Mouse (Mus musculus) C2C12 (cell line): ENCODE measurements at regions not wholly inside any gene's neighbourhood (a gene's known extent, or its start where the extent isn't known, plus 50 kb on each side); places are given as distances from the start of the nearest gene placed in this dataset.

ENCODE experiments used
- H3K27me3 ChIP-seq: one replicate; pipeline ENCODE4 v1.6.1; 2011; ENCODE audit not compliant: control insufficient read depth, insufficient read depth, insufficient read length
- H3K36me3 ChIP-seq: one replicate; pipeline ENCODE4 v1.6.1; 2011; ENCODE audit not compliant: control insufficient read depth, insufficient read depth
- H3K4me3 ChIP-seq: one replicate; pipeline ENCODE4 v1.5.1; 2011; ENCODE audit warnings: mild to moderate bottlenecking, control low read depth; ENCODE audit not compliant: poor library complexity, insufficient read depth, severe bottlenecking
- H3K79me2 ChIP-seq: one replicate; pipeline ENCODE4 v1.6.1; 2011; ENCODE audit not compliant: control insufficient read depth, insufficient read depth
- H3K79me3 ChIP-seq: one replicate; pipeline ENCODE4 v1.6.1; 2011; ENCODE audit warnings: low read depth, control low read depth
- H3ac ChIP-seq: one replicate; pipeline ENCODE3; 2011; ENCODE audit warnings: low read depth; ENCODE audit not compliant: control insufficient read depth, insufficient read length
- CEBPB ChIP-seq: IDR thresholded peaks from one replicate; pipeline ENCODE4 v1.6.1; 2011; ENCODE audit warnings: low read depth, mild to moderate bottlenecking, control low read depth, moderate library complexity
- CTCF ChIP-seq: IDR thresholded peaks from one replicate; pipeline ENCODE4 v1.5.1; 2011; ENCODE audit not compliant: control insufficient read depth, insufficient read depth, insufficient read length
- FOSL1 ChIP-seq: IDR thresholded peaks from one replicate; pipeline ENCODE4 v1.8.0; 2011; ENCODE audit warnings: mild to moderate bottlenecking, low read length; ENCODE audit not compliant: poor library complexity, insufficient read depth, severe bottlenecking
- MAX ChIP-seq: IDR thresholded peaks from one replicate; pipeline ENCODE4 v1.6.1; 2011; ENCODE audit warnings: mild to moderate bottlenecking, control low read depth
- MYOD1 ChIP-seq: IDR thresholded peaks from one replicate; pipeline ENCODE4 v1.6.1; 2011; ENCODE audit warnings: low read depth; ENCODE audit not compliant: control insufficient read depth, insufficient read length
- MYOG ChIP-seq: IDR thresholded peaks from one replicate; pipeline ENCODE4 v1.6.1; 2011; ENCODE audit not compliant: control insufficient read depth, insufficient read length; ENCODE audit errors: extremely low read depth
- USF1 ChIP-seq: IDR thresholded peaks from one replicate; pipeline ENCODE4 v1.6.1; 2011; ENCODE audit warnings: low read depth, mild to moderate bottlenecking, control low read depth, moderate library complexity

DNA sequence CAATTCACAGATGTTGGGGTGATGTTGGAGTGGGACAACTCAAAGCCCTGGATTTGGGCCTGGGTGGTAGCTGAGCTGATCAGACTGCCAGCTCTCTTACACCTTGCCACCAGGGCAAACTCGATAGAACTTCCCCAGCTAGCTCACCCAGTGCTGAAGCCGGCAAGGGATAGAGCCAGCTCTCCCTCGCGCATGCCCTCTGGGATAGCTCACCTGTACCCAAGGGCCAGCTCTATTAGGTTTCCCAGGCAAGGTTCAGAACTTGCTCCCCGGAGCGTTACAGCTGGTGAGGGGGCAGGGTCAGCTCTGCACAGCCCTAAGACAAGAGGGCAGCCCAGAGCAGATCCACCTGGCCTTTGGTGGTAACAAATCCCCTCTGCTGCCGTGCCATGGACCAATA is 54.1 kb upstream of the 1700012A03Rik start:
- TF ChIP-seq CEBPB (no peak), MYOD1 (no peak), MAX (no peak), MYOG (no peak), FOSL1 (no peak), USF1 (no peak), CTCF (no peak)

DNA sequence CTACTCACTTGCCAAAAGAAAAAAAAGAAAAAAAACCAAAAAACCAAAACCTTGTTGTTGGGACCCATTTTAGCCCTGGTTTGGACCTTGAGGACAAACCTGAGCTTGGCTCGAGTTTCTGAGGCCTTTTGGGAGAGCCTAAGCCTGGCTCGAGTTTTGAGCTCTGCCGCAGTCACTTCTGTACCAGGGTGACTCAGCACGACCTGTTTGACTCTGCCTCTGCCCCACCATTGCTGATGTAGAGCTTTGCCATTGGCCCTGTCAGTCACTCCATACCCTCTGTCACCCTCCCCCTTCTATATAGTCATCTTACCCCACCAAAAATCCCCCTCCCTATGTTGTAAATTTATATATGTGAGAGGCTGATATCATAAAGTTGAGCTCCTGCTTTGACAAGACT is 54.8 kb upstream of the 1700012A03Rik start:
- H3K4me3 ChIP-seq: no peak overlapping the region
- H3K36me3 ChIP-seq: no peaks in the 10 kb centered on the region
- H3K79me3 ChIP-seq: no peaks in the 10 kb centered on the region
- H3K27me3 ChIP-seq: no peaks in the 10 kb centered on the region
- H3ac ChIP-seq: no peak overlapping the region
- no peak for TF ChIP-seq MYOD1
- no peak for TF ChIP-seq USF1
- TF ChIP-seq MAX: no peak
- no peak for TF ChIP-seq FOSL1
- no peak for TF ChIP-seq CEBPB
- no peak for TF ChIP-seq CTCF
- no peak for TF ChIP-seq MYOG
- no peaks in the 10 kb centered on the region for H3K79me2 ChIP-seq

More for the DNA sequence above, 54.1 kb upstream of the 1700012A03Rik start:
- Histone ChIP-seq H3ac (no peak overlapping the region), H3K79me2 (no peaks in the 10 kb centered on the region), H3K27me3 (no peaks in the 10 kb centered on the region), H3K36me3 (no peaks in the 10 kb centered on the region), H3K79me3 (no peaks in the 10 kb centered on the region), H3K4me3 (no peak overlapping the region)

DNA sequence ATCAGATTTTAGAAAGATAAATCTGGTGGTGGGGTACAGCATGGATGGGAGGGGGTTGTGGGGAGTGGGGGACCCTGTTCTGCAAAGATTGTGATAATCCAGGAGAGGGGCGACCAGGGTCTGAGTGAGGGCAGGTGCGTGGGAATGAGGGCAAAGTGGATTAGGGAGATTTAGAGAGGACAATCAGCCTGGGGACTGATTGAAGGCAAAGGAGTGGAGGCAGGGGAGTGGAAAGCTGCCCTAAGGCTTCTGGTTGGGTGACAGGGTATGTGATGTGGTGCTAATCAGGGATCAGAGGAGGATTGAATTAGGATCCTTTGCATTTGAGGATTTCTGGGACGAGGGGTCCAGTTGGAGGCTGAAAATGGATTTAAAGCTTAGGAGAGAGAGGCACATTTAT is 64.3 kb upstream of the 1700012A03Rik start:
- Histone ChIP-seq H3K79me2 (no peaks in the 10 kb centered on the region), H3K4me3 (no peak overlapping the region), H3K36me3 (no peaks in the 10 kb centered on the region), H3K27me3 (no peaks in the 10 kb centered on the region), H3ac (no peak overlapping the region), H3K79me3 (no peaks in the 10 kb centered on the region)
- TF ChIP-seq FOSL1: no peak
- TF ChIP-seq MYOG: no peak
- TF ChIP-seq MAX: no peak
- TF ChIP-seq CEBPB: no peak
- TF ChIP-seq MYOD1: no peak
- no peak for TF ChIP-seq USF1
- no peak for TF ChIP-seq CTCF

DNA sequence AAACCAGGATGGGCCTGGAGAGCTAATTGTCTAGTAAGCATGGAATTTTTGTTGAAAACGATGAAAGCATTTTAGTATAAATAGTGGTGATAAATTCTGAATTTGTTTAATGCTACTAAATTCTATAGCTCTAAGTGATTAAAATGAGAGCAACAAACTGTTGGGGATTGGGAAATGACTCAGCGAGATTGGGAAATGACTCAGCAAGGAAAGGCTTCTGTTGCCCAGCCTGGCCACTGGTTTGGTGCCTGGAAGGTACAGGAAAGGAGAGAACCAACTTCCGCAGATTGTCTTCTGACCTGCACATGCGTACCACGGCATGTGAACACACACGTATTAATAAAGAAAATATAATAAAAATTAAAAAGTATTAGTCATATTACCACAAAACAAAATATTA is 73.3 kb upstream of the 1700012A03Rik start:
- H3K27me3 ChIP-seq: no peaks in the 10 kb centered on the region
- H3K79me3 ChIP-seq: no peaks in the 10 kb centered on the region
- no peaks in the 10 kb centered on the region for H3K79me2 ChIP-seq
- H3K4me3 ChIP-seq: no peak overlapping the region
- TF ChIP-seq MAX: no peak
- no peak for TF ChIP-seq USF1
- TF ChIP-seq CTCF: no peak
- peak; percentile 57 for TF ChIP-seq CEBPB
- TF ChIP-seq MYOD1: no peak
- TF ChIP-seq MYOG: no peak
- peak; percentile 35 for TF ChIP-seq FOSL1
- H3K36me3 ChIP-seq: no peaks in the 10 kb centered on the region
- H3ac ChIP-seq: no peak overlapping the region

DNA sequence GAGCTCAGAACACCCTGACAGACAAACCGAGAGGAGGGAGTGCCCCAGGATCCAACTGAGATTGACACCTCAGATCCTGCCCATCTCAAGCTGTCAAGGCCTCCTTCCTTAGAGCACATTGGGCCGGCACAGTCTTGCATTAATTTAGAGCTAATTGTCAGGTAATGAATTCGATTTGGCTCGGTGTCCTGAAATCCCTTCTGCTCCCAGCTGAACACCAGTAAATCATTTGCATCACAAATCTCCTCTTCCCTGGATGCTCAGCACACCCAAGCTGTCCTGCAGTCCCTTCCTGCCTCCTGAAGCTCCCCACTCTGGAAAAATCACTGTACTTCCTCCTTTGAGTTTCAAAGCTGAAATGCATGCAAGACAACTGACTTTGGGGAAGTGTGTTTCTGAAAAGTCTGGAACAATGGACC is 102.0 kb upstream of the 1700012A03Rik start:
- Histone ChIP-seq H3K79me3 (no peaks in the 10 kb centered on the region), H3K4me3 (no peak overlapping the region), H3K27me3 (no peaks in the 10 kb centered on the region), H3K79me2 (no peaks in the 10 kb centered on the region), H3ac (no peak overlapping the region), H3K36me3 (no peaks in the 10 kb centered on the region)
- TF ChIP-seq CTCF (no peak), FOSL1 (no peak), USF1 (no peak), CEBPB (no peak), MAX (no peak), MYOD1 (no peak), MYOG (no peak)

DNA sequence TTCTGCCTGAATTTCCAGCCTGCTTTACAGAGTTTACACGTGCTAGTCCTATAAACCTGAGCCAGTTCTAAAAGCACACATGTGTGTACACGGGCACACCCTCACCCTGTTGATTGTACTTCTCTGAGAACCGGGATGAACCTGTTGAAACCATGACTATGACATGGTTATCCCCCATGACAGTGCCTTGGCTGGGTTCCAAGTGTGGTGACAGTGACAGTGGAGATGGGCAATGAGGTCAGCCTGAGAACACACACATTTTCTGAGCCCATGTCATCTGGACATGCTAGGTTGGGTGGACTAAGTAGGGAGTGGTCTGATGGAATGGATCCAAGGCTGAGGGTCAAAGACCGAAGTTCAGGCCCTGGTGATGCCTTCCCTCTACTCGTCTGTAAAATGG is 103.5 kb upstream of the 1700012A03Rik start:
- Histone ChIP-seq H3K36me3 (no peaks in the 10 kb centered on the region), H3ac (no peak overlapping the region), H3K4me3 (no peak overlapping the region), H3K79me3 (no peaks in the 10 kb centered on the region), H3K27me3 (no peaks in the 10 kb centered on the region), H3K79me2 (no peaks in the 10 kb centered on the region)
- TF ChIP-seq USF1: no peak
